Mouse (Mus musculus) liver, embryonic 14.5 days (tissue): Measurements from ENCODE around the gene Fnip2.

ENCODE experiments used
- CTCF ChIP-seq: IDR thresholded peaks from 2 replicates; pipeline ENCODE4 v1.5.1; 2016; ENCODE audit warnings: antibody characterized with exemption, low read depth, control low read depth
- EP300 ChIP-seq: IDR thresholded peaks from 2 replicates; pipeline ENCODE4 v1.6.1; 2016; ENCODE audit warnings: antibody characterized with exemption, low read depth

DNA sequence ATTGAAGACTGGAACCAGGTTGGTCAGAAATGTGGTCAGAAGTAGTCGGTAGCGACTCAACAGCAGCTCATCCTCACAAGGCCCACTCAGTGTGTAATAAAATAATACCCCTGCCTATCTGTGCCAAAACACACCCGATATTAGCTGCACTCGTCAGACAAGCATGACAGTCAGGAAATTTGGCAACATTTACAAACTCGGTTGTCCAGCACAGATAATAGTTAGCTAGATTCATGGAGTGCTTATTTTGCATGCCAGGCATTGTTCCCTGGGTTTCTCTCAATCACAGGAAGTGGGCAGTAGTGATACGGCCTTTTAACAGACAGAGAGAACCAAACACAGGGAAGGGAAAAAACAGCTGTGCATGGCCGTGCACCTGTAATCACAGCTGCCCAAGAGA lies 30.6 kb downstream of the Fnip2 start:
- TF ChIP-seq CTCF: no peak
- no peak for TF ChIP-seq EP300
